Mouse (Mus musculus) myocyte (in vitro differentiated cells): Measurements from ENCODE around the gene Natd1. TPM values are rescaled to one million over a fixed set of nuclear protein-coding genes. Genes with fewer than 3 reads are reported as not detected.

ENCODE experiments used
- H3K27me3 ChIP-seq: one replicate; pipeline ENCODE4 v1.6.1; 2011; ENCODE audit not compliant: control insufficient read depth, insufficient read depth, insufficient read length
- H3K36me3 ChIP-seq: one replicate; pipeline ENCODE4 v1.6.1; 2011; ENCODE audit not compliant: control insufficient read depth, insufficient read depth
- H3K4me2 ChIP-seq: one replicate; pipeline ENCODE4 v1.6.1; 2011; ENCODE audit warnings: low read depth, control low read depth
- H3K4me3 ChIP-seq: one replicate; pipeline ENCODE4 v1.5.1; 2011; ENCODE audit warnings: mild to moderate bottlenecking, control low read depth, moderate library complexity
- H3K79me2 ChIP-seq: one replicate; pipeline ENCODE4 v1.6.1; 2011; ENCODE audit not compliant: control insufficient read depth, insufficient read depth
- H3ac ChIP-seq: one replicate; pipeline ENCODE4 v1.6.1; 2011; ENCODE audit not compliant: control insufficient read depth, insufficient read length
- CEBPB ChIP-seq: IDR thresholded peaks from 2 replicates; pipeline ENCODE4 v1.6.1; 2011; ENCODE audit warnings: mild to moderate bottlenecking, moderate library complexity; ENCODE audit not compliant: poor library complexity, insufficient read depth, severe bottlenecking
- E2F4 ChIP-seq: IDR thresholded peaks from one replicate; pipeline ENCODE4 v1.6.1; 2011; ENCODE audit warnings: mild to moderate bottlenecking, control low read depth, moderate library complexity; ENCODE audit not compliant: insufficient read depth
- MAX ChIP-seq: IDR thresholded peaks from one replicate; pipeline ENCODE4 v1.6.1; 2011; ENCODE audit warnings: low read depth, mild to moderate bottlenecking, control low read depth
- MYOD1 ChIP-seq, 3 experiments: IDR thresholded peaks; one replicate each; pipeline ENCODE4 v1.6.1; 2011; ENCODE audit warnings: control low read depth in 2 of 3, low read depth in 2 of 3, mild to moderate bottlenecking in 2 of 3, moderate library complexity in 1 of 3; ENCODE audit not compliant: insufficient read length in 2 of 3, control insufficient read depth in 1 of 3
- MYOG ChIP-seq, 3 experiments: IDR thresholded peaks; one replicate each; pipeline ENCODE4 v1.6.1; 2011; ENCODE audit warnings: control low read depth in 2 of 3, low read depth in 2 of 3, mild to moderate bottlenecking in 2 of 3; ENCODE audit not compliant: insufficient read length in 2 of 3, control insufficient read depth in 1 of 3, insufficient read depth in 1 of 3
- POLR2A ChIP-seq: IDR thresholded peaks from one replicate; pipeline ENCODE4 v1.6.1; 2011; ENCODE audit warnings: low read depth, mild to moderate bottlenecking, control low read depth, moderate library complexity; ENCODE audit not compliant: insufficient read length
- POLR2AphosphoS2 ChIP-seq: IDR thresholded peaks from one replicate; pipeline ENCODE4 v1.6.1; 2011; ENCODE audit warnings: low read depth, control low read depth; ENCODE audit not compliant: insufficient read length
- REST ChIP-seq: IDR thresholded peaks from one replicate; pipeline ENCODE4 v1.6.1; 2011; ENCODE audit warnings: mild to moderate bottlenecking, control low read depth, moderate library complexity; ENCODE audit not compliant: insufficient read depth, insufficient read length
- SRF ChIP-seq: IDR thresholded peaks from one replicate; pipeline ENCODE4 v1.6.1; 2011; ENCODE audit warnings: low read depth; ENCODE audit not compliant: control insufficient read depth, insufficient read length
- TCF12 ChIP-seq: IDR thresholded peaks from one replicate; pipeline ENCODE4 v1.6.1; 2011; ENCODE audit warnings: mild to moderate bottlenecking, control low read depth; ENCODE audit not compliant: poor library complexity, insufficient read depth, severe bottlenecking
- TCF3 ChIP-seq: IDR thresholded peaks from one replicate; pipeline ENCODE4 v1.6.1; 2011; ENCODE audit warnings: low read depth, control low read depth; ENCODE audit not compliant: insufficient read length
- USF1 ChIP-seq: IDR thresholded peaks from one replicate; pipeline ENCODE4 v1.6.1; 2011; ENCODE audit warnings: low read depth, mild to moderate bottlenecking, control low read depth, moderate library complexity
- polyA plus RNA-seq: library from polyadenylated mRNA; unstranded; fragments of >200 nt; fragmentation: generic; extraction: Trizol; gene quantifications from one replicate; pipeline ENCODE4 v1.2.1, GENCODE M21; 2012; ENCODE audit warnings: missing spikeins

The Natd1 gene
- polyA plus RNA-seq, 1 experiment = 20.0 TPM

GRCm38 (mm10) chr11:60882386-60882785, 32.2 kb downstream of the Natd1 start:
- TF ChIP-seq MAX (no peak), REST (no peak), TCF3 (no peak), MYOG (IDR thresholded peaks at IDR 0.05; ENCODE audit: control insufficient read depth in 1 of 3, insufficient read depth in 1 of 3, insufficient read length in 2 of 3, low read depth in 2 of 3) (no peak), MYOD1 (IDR thresholded peaks at IDR 0.05; ENCODE audit: control insufficient read depth in 1 of 3, insufficient read length in 2 of 3, low read depth in 2 of 3) (no peak), E2F4 (no peak), USF1 (no peak), POLR2AphosphoS2 (no peak), TCF12 (no peak), SRF (no peak), CEBPB (no peak), POLR2A (no peak)

GRCm38 (mm10) chr11:60880559-60880958, 34.0 kb downstream of the Natd1 start:
- Histone ChIP-seq H3K4me3 (peak overlapping the region; percentile 38), H3K27me3 (no peaks in the 10 kb centered on the region), H3K79me2 (peaks cover 26% of the 10 kb centered on the region), H3K36me3 (no peaks in the 10 kb centered on the region), H3ac (no peak overlapping the region), H3K4me2 (peak overlapping the region; percentile 14)
- no peak for TF ChIP-seq TCF12
- no peak for TF ChIP-seq E2F4
- TF ChIP-seq MYOG (IDR thresholded peaks at IDR 0.05; ENCODE audit: control insufficient read depth in 1 of 3, insufficient read depth in 1 of 3, insufficient read length in 2 of 3, low read depth in 2 of 3) = no peak
- no peak for TF ChIP-seq POLR2AphosphoS2
- no peak for TF ChIP-seq MAX
- no peak for TF ChIP-seq TCF3
- no peak for TF ChIP-seq MYOD1 (IDR thresholded peaks at IDR 0.05; ENCODE audit: control insufficient read depth in 1 of 3, insufficient read length in 2 of 3, low read depth in 2 of 3)
- no peak for TF ChIP-seq SRF
- TF ChIP-seq POLR2A = no peak
- TF ChIP-seq CEBPB = no peak
- TF ChIP-seq REST = no peak

More at GRCm38 (mm10) chr11:60882386-60882785, 32.2 kb downstream of the Natd1 start:
- H3ac ChIP-seq = no peak overlapping the region
- H3K27me3 ChIP-seq = no peaks in the 10 kb centered on the region
- peak overlapping the region; percentile 19 for H3K4me2 ChIP-seq
- H3K4me3 ChIP-seq = no peak overlapping the region
- H3K79me2 ChIP-seq = peaks cover 8% of the 10 kb centered on the region
- no peaks in the 10 kb centered on the region for H3K36me3 ChIP-seq

GRCm38 (mm10) chr11:60879423-60879822, 35.1 kb downstream of the Natd1 start:
- Histone ChIP-seq H3ac (peak overlapping the region; percentile 65), H3K79me2 (peaks cover 37% of the 10 kb centered on the region), H3K4me2 (peak overlapping the region; percentile 80), H3K36me3 (no peaks in the 10 kb centered on the region), H3K27me3 (no peaks in the 10 kb centered on the region), H3K4me3 (peak overlapping the region; percentile 38)
- peak; percentile 67 for TF ChIP-seq POLR2AphosphoS2
- TF ChIP-seq MYOD1 (IDR thresholded peaks at IDR 0.05; ENCODE audit: control insufficient read depth in 1 of 3, insufficient read length in 2 of 3, low read depth in 2 of 3) = peak in 1 of 3 experiments; percentile 38
- no peak for TF ChIP-seq REST
- no peak for TF ChIP-seq SRF
- no peak for TF ChIP-seq TCF3
- no peak for TF ChIP-seq CEBPB
- TF ChIP-seq TCF12 = no peak
- TF ChIP-seq MYOG (IDR thresholded peaks at IDR 0.05; ENCODE audit: control insufficient read depth in 1 of 3, insufficient read depth in 1 of 3, insufficient read length in 2 of 3, low read depth in 2 of 3) = peak in 1 of 3 experiments; percentile 8
- peak; percentile 97 for TF ChIP-seq MAX
- TF ChIP-seq E2F4 = no peak
- peak; percentile 37 for TF ChIP-seq POLR2A
- peak; percentile 72 for TF ChIP-seq USF1

GRCm38 (mm10) chr11:60878675-60879294, 35.8 kb downstream of the Natd1 start, which contains the start of gene Tmem11:
Gene Tmem11 (minus strand): TSS chr11:60879272.
- Histone ChIP-seq H3K36me3 (no peaks in the 10 kb centered on the region), H3K4me2 (peak within 1 kb of the TSS; percentile 80), H3K4me3 (peak within 1 kb of the TSS; percentile 38), H3ac (peak within 1 kb of the TSS; percentile 65), H3K79me2 (peaks cover 44% of the 10 kb centered on the region), H3K27me3 (no peaks in the 10 kb centered on the region)
- peak; percentile 49 for TF ChIP-seq SRF
- peak; percentile 78 for TF ChIP-seq POLR2A
- peak; percentile 76 for TF ChIP-seq POLR2AphosphoS2
- no peak for TF ChIP-seq REST
- peak in 1 of 3 experiments; percentile 1 for TF ChIP-seq MYOG (IDR thresholded peaks at IDR 0.05; ENCODE audit: control insufficient read depth in 1 of 3, insufficient read depth in 1 of 3, insufficient read length in 2 of 3, low read depth in 2 of 3)
- TF ChIP-seq E2F4 = no peak
